14 mouse cellular contexts compared by ENCODE assay signal in genomic region chr5:36750119-36751078, GRCm38 (mm10). TPM values are rescaled to one million over a fixed set of nuclear protein-coding genes. Genes with fewer than 3 reads are reported as not detected.
DNase-seq lines count a peak whose midpoint lies in the region; ATAC-seq and TF ChIP-seq lines count a peak whose summit lies in the region.
"Had no signal": no experiment of that assay in that cellular context is flagged by ENCODE, and none has a peak within 500 bp of the region (broad histone marks: within the 10 kb centered on the region; RNA-seq: fewer than 3 reads in every experiment).

No protein-coding gene starts in this region.

- H3K4me2 ChIP-seq in liver, postnatal 0 days (ENCODE audit: low read depth, low read length), result no peak overlapping the region
- no peak overlapping the region for H3K4me2 ChIP-seq in liver, embryonic 12.5 days
- H3K4me2 ChIP-seq: limb, embryonic 15.5 days had no signal

- WGBS in liver, postnatal 0 days (ENCODE audit: insufficient replicate concordance), result 63% methylated on average over 9 of the region's 9 CpGs
- 61% methylated on average over 9 of the region's 9 CpGs for WGBS in liver, embryonic 12.5 days (ENCODE audit: insufficient replicate concordance)

- no peak overlapping the region for H3K27ac ChIP-seq in liver, postnatal 0 days (ENCODE audit: low read depth)
- no peak overlapping the region for H3K27ac ChIP-seq in liver, embryonic 12.5 days
- H3K27ac ChIP-seq: limb, embryonic 15.5 days had no signal

- H3K9me3 ChIP-seq in liver, postnatal 0 days (ENCODE audit: low read length), result no peaks in the 10 kb centered on the region
- no peaks in the 10 kb centered on the region for H3K9me3 ChIP-seq in liver, embryonic 12.5 days (replicated peaks)
- H3K9me3 ChIP-seq: limb, embryonic 15.5 days had no signal

- no peak for TF ChIP-seq EP300 in liver, postnatal 0 days (IDR thresholded peaks at IDR 0.05; ENCODE audit: low read depth)

- H3K27me3 ChIP-seq in liver, postnatal 0 days (ENCODE audit: insufficient read depth, low read length), result no peaks in the 10 kb centered on the region
- H3K27me3 ChIP-seq in liver, embryonic 12.5 days (replicated peaks), result peaks cover 8% of the 10 kb centered on the region; the same call in 1 of the 2 replicates

- H3K36me3 ChIP-seq in liver, postnatal 0 days (replicated peaks; ENCODE audit: insufficient read depth, low read length), result no peaks in the 10 kb centered on the region
- peaks cover 5% of the 10 kb centered on the region; the same call in 1 of the 2 replicates for H3K36me3 ChIP-seq in liver, embryonic 12.5 days

- H3K4me1 ChIP-seq in liver, postnatal 0 days (ENCODE audit: insufficient read depth), result peaks cover 12% of the 10 kb centered on the region
- peaks cover 25% of the 10 kb centered on the region for H3K4me1 ChIP-seq in liver, embryonic 12.5 days

- DNase-seq in embryo, embryonic 10 days (ENCODE audit: low spot score), result peak; percentile 39
- DNase-seq in embryo, embryonic 9.5 days (ENCODE audit: extremely low spot score), result no peak
- DNase-seq in liver, postnatal 0 days, result no peak
- peak; percentile 50 for DNase-seq in NIH3T3 (ENCODE audit: low read depth)
- no peak for DNase-seq in cerebellum, postnatal 10 days
- no peak for DNase-seq in heart, adult 18-20 months
- DNase-seq: heart, postnatal 4 days; kidney, adult 18-20 months; layer of hippocampus, postnatal 36 days; thymus, adult 18-20 months had no signal

- TF ChIP-seq CTCF in liver, postnatal 0 days (IDR thresholded peaks at IDR 0.05; ENCODE audit: low read depth), result peak; percentile 70

- no peak overlapping the region for H3K9ac ChIP-seq in liver, postnatal 0 days (replicated peaks)
- no peak overlapping the region for H3K9ac ChIP-seq in liver, embryonic 12.5 days
- H3K9ac ChIP-seq: limb, embryonic 15.5 days had no signal

- ATAC-seq in liver, postnatal 0 days, result no peak
- no peak for ATAC-seq in liver, embryonic 12.5 days
- ATAC-seq in megakaryocyte-erythroid progenitor cell, adult 5-6 weeks (replicated peaks; ENCODE audit: low FRiP score, low TSS enrichment, poor library complexity, severe bottlenecking), result 0 out of 2 replicates have a peak, but pooled peaks have one; percentile 20
- ATAC-seq: forebrain, embryonic 14.5 days had no signal

- H3K4me3 ChIP-seq in liver, postnatal 0 days (ENCODE audit: low read depth, low read length), result no peak overlapping the region
- H3K4me3 ChIP-seq in liver, embryonic 12.5 days, result no peak overlapping the region
- H3K4me3 ChIP-seq: limb, embryonic 15.5 days had no signal

RNA-seq across cellular contexts. Expression of gene Bloc1s4, which starts 1.9 kb away (rescaled TPM):
- 14.6 and 17.9 TPM in 2 replicates for polyA plus RNA-seq in liver, postnatal 0 days (2015; fragmentation: Nextera tagmentation; extraction: Ambion mirVana)
- polyA plus RNA-seq in liver, embryonic 12.5 days (2016; fragmentation: Nextera tagmentation; extraction: Ambion mirVana), result 23.7 and 26.8 TPM in 2 replicates
- total RNA-seq in megakaryocyte-erythroid progenitor cell, adult 5-6 weeks (2014; fragmentation: Nextera tagmentation), result 10.4 and 15.1 TPM in 2 replicates
- 23.2 and 24.4 TPM in 2 replicates for total RNA-seq in megakaryocyte-erythroid progenitor cell, adult 5-6 weeks (2017)
- total RNA-seq in heart, adult 18-20 months (2021), result 10 to 100 TPM; 14.0 to 14.2 TPM

RNA-seq across cellular contexts. Expression of gene Mrfap1, which starts 46.2 kb away (rescaled TPM):
- polyA plus RNA-seq in liver, postnatal 0 days (2015; fragmentation: Nextera tagmentation; extraction: Ambion mirVana), result 153 and 164 TPM in 2 replicates
- polyA plus RNA-seq in liver, embryonic 12.5 days (2016; fragmentation: Nextera tagmentation; extraction: Ambion mirVana), result 266 and 281 TPM in 2 replicates
- 150 and 174 TPM in 2 replicates for total RNA-seq in megakaryocyte-erythroid progenitor cell, adult 5-6 weeks (2014; fragmentation: Nextera tagmentation)
- 236 and 255 TPM in 2 replicates for total RNA-seq in megakaryocyte-erythroid progenitor cell, adult 5-6 weeks (2017)
- total RNA-seq in heart, adult 18-20 months (2021), result 100 to 1,000 TPM; 282 to 304 TPM

RNA-seq across cellular contexts. Expression of gene D5Ertd579e, which starts 54.6 kb away (rescaled TPM):
- 15.9 and 18.5 TPM in 2 replicates for polyA plus RNA-seq in liver, postnatal 0 days (2015; fragmentation: Nextera tagmentation; extraction: Ambion mirVana)
- 28.2 and 28.5 TPM in 2 replicates for polyA plus RNA-seq in liver, embryonic 12.5 days (2016; fragmentation: Nextera tagmentation; extraction: Ambion mirVana)
- total RNA-seq in megakaryocyte-erythroid progenitor cell, adult 5-6 weeks (2014; fragmentation: Nextera tagmentation), result 21.0 and 24.0 TPM in 2 replicates
- total RNA-seq in megakaryocyte-erythroid progenitor cell, adult 5-6 weeks (2017), result 25.7 and 44.6 TPM in 2 replicates
- total RNA-seq in heart, adult 18-20 months (2021), result 10 to 100 TPM; 85.9 to 89.3 TPM

Comparison
In these comparisons a context has a peak if more than half of its experiments do, and no peak if none do; other contexts are left out.
1. DNase-seq: peak in embryo, embryonic 10 days (single experiment) and NIH3T3 (single experiment); none in embryo, embryonic 9.5 days (single experiment), liver, postnatal 0 days (single experiment), cerebellum, postnatal 10 days (0 of 2) and heart, adult 18-20 months (0 of 2).